Mouse (Mus musculus) lung, postnatal 0 days (tissue): Measurements from ENCODE around the gene Sdhc. TPM values are rescaled to one million over a fixed set of nuclear protein-coding genes. Genes with fewer than 3 reads are reported as not detected.
A peak's percentile ranks its signal among the peaks of the same experiment; 100 is the strongest.

Experiments used
- ATAC-seq: fragments of 200-750 bp; cut with Nextera tagmentation; 2 replicates; pipeline ENCODE4 v1.8.0; 2017; ENCODE audit warnings: moderate library complexity
- DNase-seq: peaks from one replicate; pipeline ENCODE4 v3.0.0-alpha.2; 2016; ENCODE audit warnings: low spot score
- H3K27ac ChIP-seq: fragments of 300-500 bp; sonication (generic); 2 replicates; pipeline ENCODE4 v1.5.1; 2014; ENCODE audit warnings: antibody characterized with exemption, mild to moderate bottlenecking, low read length, mixed read lengths
- H3K27me3 ChIP-seq: fragments of 300-500 bp; sonication (generic); replicated peaks from 2 replicates; pipeline ENCODE4 v1.6.1; 2014; ENCODE audit warnings: low read length, mixed read lengths; ENCODE audit not compliant: insufficient read depth
- H3K36me3 ChIP-seq: fragments of 300-500 bp; sonication (generic); 2 replicates; pipeline ENCODE4 v1.6.1; 2014; ENCODE audit warnings: low read length, mixed read lengths; ENCODE audit not compliant: insufficient read depth
- H3K4me1 ChIP-seq: fragments of 300-500 bp; sonication (generic); 2 replicates; pipeline ENCODE4 v1.6.1; 2014; ENCODE audit warnings: antibody characterized with exemption, low read depth, low read length, mixed read lengths; ENCODE audit not compliant: insufficient read depth
- H3K4me2 ChIP-seq: fragments of 300-500 bp; sonication (generic); replicated peaks from 2 replicates; pipeline ENCODE4 v1.6.1; 2014; ENCODE audit warnings: low read depth, mild to moderate bottlenecking, low read length, moderate library complexity, mixed read lengths
- H3K4me3 ChIP-seq: fragments of 300-500 bp; sonication (generic); 2 replicates; pipeline ENCODE4 v1.5.1; 2014; ENCODE audit warnings: low read depth, low read length
- H3K9ac ChIP-seq: fragments of 300-500 bp; sonication (generic); replicated peaks from 2 replicates; pipeline ENCODE4 v1.6.1; 2014; ENCODE audit warnings: low read depth, mild to moderate bottlenecking
- H3K9me3 ChIP-seq: fragments of 300-500 bp; sonication (generic); 2 replicates; pipeline ENCODE4 v1.6.1; 2016; ENCODE audit warnings: low read length, mixed read lengths
- CTCF ChIP-seq: IDR thresholded peaks from 2 replicates; pipeline ENCODE4 v1.5.1; 2016; ENCODE audit warnings: antibody characterized with exemption, mild to moderate bottlenecking
- EP300 ChIP-seq: IDR thresholded peaks from 2 replicates; pipeline ENCODE4 v1.6.1; 2016; ENCODE audit warnings: antibody characterized with exemption, mild to moderate bottlenecking, control low read depth
- whole genome bisulfite sequencing: fragments of 180-500 bp; shearing (Covaris S2); extraction: QIAGEN DNeasy Blood & Tissue Kit; methylation state at CpG from one replicate; pipeline ENCODE4 v1.1.7; 2014; 5-methylcytosine and 5-hydroxymethylcytosine counted together
- polyA plus RNA-seq: library from polyadenylated mRNA; unstranded; fragments of >200 nt; fragmentation: Nextera tagmentation; extraction: Ambion mirVana; gene quantifications from 2 replicates; pipeline ENCODE4 v1.2.1, GENCODE M21; 2015

Sdhc gene
- polyA plus RNA-seq, 1 experiment from 2014 or later = 157 TPM

- 0 out of 2 replicates have a peak overlapping the region, but pooled peaks have one; percentile 8 for H3K4me2 ChIP-seq
- ATAC-seq = no peak
- H3K27me3 ChIP-seq = peaks cover 16% of the 10 kb centered on the region; the same call in 1 of the 2 replicates
- no peak overlapping the region for H3K27ac ChIP-seq
- no peaks in the 10 kb centered on the region for H3K9me3 ChIP-seq
- no peak overlapping the region for H3K9ac ChIP-seq
- peaks cover 8% of the 10 kb centered on the region for H3K4me1 ChIP-seq
- DNase-seq = no peak
- H3K36me3 ChIP-seq = no peaks in the 10 kb centered on the region
- WGBS = 12% methylated on average over 18 of the region's 18 CpGs
- TF ChIP-seq EP300 = no peak
- peak overlapping the region; percentile 2; the same call in 1 of the 2 replicates for H3K4me3 ChIP-seq
These were observed 42.9 kb upstream of the Sdhc start for GRCm38 (mm10) chr1:171193093-171193840.

GRCm38 (mm10) chr1:171192283-171192682 lies 41.9 kb upstream of the Sdhc start:
- 53% methylated on average over 10 of the region's 10 CpGs for WGBS
- no peak for ATAC-seq
- no peak overlapping the region for H3K4me3 ChIP-seq
- no peaks in the 10 kb centered on the region for H3K9me3 ChIP-seq
- no peaks in the 10 kb centered on the region for H3K36me3 ChIP-seq
- TF ChIP-seq EP300 = no peak
- TF ChIP-seq CTCF = no peak
- no peak overlapping the region for H3K4me2 ChIP-seq
- peaks cover 16% of the 10 kb centered on the region; the same call in 1 of the 2 replicates for H3K27me3 ChIP-seq
- H3K9ac ChIP-seq = no peak overlapping the region
- H3K4me1 ChIP-seq = peaks cover 8% of the 10 kb centered on the region
- no peak overlapping the region for H3K27ac ChIP-seq
- DNase-seq = no peak

GRCm38 (mm10) chr1:171190832-171191231 lies 40.4 kb upstream of the Sdhc start:
- Histone ChIP-seq H3K9ac (no peak overlapping the region), H3K9me3 (no peaks in the 10 kb centered on the region), H3K4me2 (no peak overlapping the region), H3K27ac (no peak overlapping the region), H3K4me1 (peaks cover 7% of the 10 kb centered on the region), H3K4me3 (no peak overlapping the region), H3K36me3 (no peaks in the 10 kb centered on the region), H3K27me3 (peaks cover 16% of the 10 kb centered on the region; the same call in 1 of the 2 replicates)
- TF ChIP-seq CTCF = no peak
- TF ChIP-seq EP300 = no peak
- ATAC-seq (no peak), DNase-seq (no peak)
- WGBS = 94% methylated on average over 9 of the region's 9 CpGs

- Histone ChIP-seq H3K9me3 (no peaks in the 10 kb centered on the region), H3K36me3 (no peaks in the 10 kb centered on the region), H3K4me3 (no peak overlapping the region), H3K27ac (no peak overlapping the region), H3K9ac (no peak overlapping the region), H3K4me2 (no peak overlapping the region), H3K27me3 (peaks cover 9% of the 10 kb centered on the region; the same call in 1 of the 2 replicates), H3K4me1 (peaks cover 4% of the 10 kb centered on the region; the same call in 1 of the 2 replicates)
- 49% methylated on average over 14 of the region's 14 CpGs for WGBS
- no peak for TF ChIP-seq EP300
- DNase-seq = no peak
- ATAC-seq = peak; percentile 41
These were observed 39.2 kb upstream of the Sdhc start for GRCm38 (mm10) chr1:171189476-171190114.

GRCm38 (mm10) chr1:171189046-171189445 lies 38.6 kb upstream of the Sdhc start:
- H3K9me3 ChIP-seq = no peaks in the 10 kb centered on the region
- WGBS = 19% methylated on average over 8 of the region's 8 CpGs
- TF ChIP-seq EP300 (no peak), CTCF (no peak)
- peaks cover 5% of the 10 kb centered on the region for H3K4me1 ChIP-seq
- H3K9ac ChIP-seq = no peak overlapping the region
- H3K4me3 ChIP-seq = no peak overlapping the region
- no peak overlapping the region for H3K27ac ChIP-seq
- DNase-seq (peak; percentile 48), ATAC-seq (peak; percentile 10)
- H3K27me3 ChIP-seq = peaks cover 4% of the 10 kb centered on the region; the same call in 1 of the 2 replicates
- no peaks in the 10 kb centered on the region for H3K36me3 ChIP-seq
- no peak overlapping the region for H3K4me2 ChIP-seq

GRCm38 (mm10) chr1:171187851-171188700 lies 37.7 kb upstream of the Sdhc start:
- Histone ChIP-seq H3K4me1 (peaks cover 11% of the 10 kb centered on the region), H3K9ac (no peak overlapping the region), H3K9me3 (no peaks in the 10 kb centered on the region), H3K27me3 (no peaks in the 10 kb centered on the region), H3K27ac (no peak overlapping the region), H3K4me2 (no peak overlapping the region), H3K4me3 (no peak overlapping the region), H3K36me3 (no peaks in the 10 kb centered on the region)
- no peak for ATAC-seq
- DNase-seq = no peak
- no peak for TF ChIP-seq CTCF
- TF ChIP-seq EP300 = no peak
- whole genome bisulfite sequencing = 67% methylated on average over 13 of the region's 13 CpGs
